9 mouse cellular contexts compared by ENCODE assay signal in the genomic region with DNA sequence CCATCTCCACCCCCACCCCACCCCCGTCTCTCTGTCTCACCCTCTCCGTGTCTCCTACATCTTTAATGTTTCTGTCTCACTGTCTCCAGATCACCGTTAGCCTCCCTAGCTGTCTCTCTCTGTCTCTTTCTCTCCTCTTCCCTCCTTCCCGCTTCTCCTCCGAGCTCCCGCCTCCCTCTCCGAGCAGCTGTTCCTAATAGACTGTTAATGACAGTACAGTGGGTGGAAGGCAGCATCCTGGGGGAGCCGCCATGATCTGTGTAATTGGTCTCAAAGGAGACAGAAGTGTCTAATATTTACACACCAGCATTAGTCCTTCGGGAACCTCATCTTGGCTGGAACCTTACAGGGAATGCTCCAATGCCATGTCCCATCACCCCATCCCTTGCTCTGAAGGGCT. TPM values are rescaled to one million over a fixed set of nuclear protein-coding genes. Genes with fewer than 3 reads are reported as not detected.
DNase-seq lines count a peak whose midpoint lies in the region; ATAC-seq and TF ChIP-seq lines count a peak whose summit lies in the region.
"Had no signal": no experiment of that assay in that cellular context is flagged by ENCODE, and none has a peak within 500 bp of the region (broad histone marks: within the 10 kb centered on the region; RNA-seq: fewer than 3 reads in every experiment).

No protein-coding gene starts in this region.

- no peak for DNase-seq in forebrain, embryonic 10.5 days (ENCODE audit: extremely low spot score, low spot score)
- no peak for DNase-seq in forebrain, embryonic 11.5 days (ENCODE audit: low spot score)
- no peak for DNase-seq in lung, adult 18-20 months
- no peak for DNase-seq in cerebellum, adult 2 months
- DNase-seq in ovary, postnatal 10 days (ENCODE audit: low spot score): no peak
- DNase-seq: gastrocnemius, postnatal 36 days had no signal

- no peak overlapping the region; the same call in 1 of the 2 replicates for H3K9ac ChIP-seq in forebrain, embryonic 11.5 days (ENCODE audit: low read length)
- no peak overlapping the region; the same call in 1 of the 2 replicates for H3K9ac ChIP-seq in lung, embryonic 16.5 days (ENCODE audit: low read length)
- peak overlapping the region; percentile 37; the same call in 1 of the 2 replicates for H3K9ac ChIP-seq in intestine, embryonic 16.5 days (ENCODE audit: low read depth, low read length)

- no peak overlapping the region for H3K4me3 ChIP-seq in forebrain, embryonic 10.5 days
- H3K4me3 ChIP-seq in forebrain, embryonic 11.5 days (ENCODE audit: low read depth, low read length): no peak overlapping the region
- no peak overlapping the region for H3K4me3 ChIP-seq in lung, embryonic 16.5 days (ENCODE audit: low read length)
- H3K4me3 ChIP-seq in intestine, embryonic 16.5 days (ENCODE audit: low read length): no peak overlapping the region
- no peak overlapping the region for H3K4me3 ChIP-seq in olfactory bulb, adult 2 months (ENCODE audit: insufficient read depth, low read depth, low read length)
- H3K4me3 ChIP-seq in cerebellum, adult 2 months (replicated peaks; ENCODE audit: insufficient read depth, low read depth, low read length): no peak overlapping the region

- TF ChIP-seq POLR2A in olfactory bulb, adult 2 months (IDR thresholded peaks at IDR 0.05; ENCODE audit: insufficient read depth, low read depth, low read length): 0 out of 2 replicates have a peak, but pooled peaks have one; percentile 17
- TF ChIP-seq POLR2A in cerebellum, adult 2 months (IDR thresholded peaks at IDR 0.05; ENCODE audit: borderline replicate concordance, insufficient read depth, low read length): no peak

- H3K27me3 ChIP-seq in forebrain, embryonic 10.5 days (ENCODE audit: poor library complexity, severe bottlenecking): peaks cover 72% of the 10 kb centered on the region
- no peaks in the 10 kb centered on the region for H3K27me3 ChIP-seq in forebrain, embryonic 11.5 days (ENCODE audit: control insufficient read depth, insufficient read depth, low read length)
- H3K27me3 ChIP-seq in lung, embryonic 16.5 days (ENCODE audit: control insufficient read depth, insufficient read depth, low read depth, low read length): no peaks in the 10 kb centered on the region
- no peaks in the 10 kb centered on the region for H3K27me3 ChIP-seq in intestine, embryonic 16.5 days (replicated peaks; ENCODE audit: control insufficient read depth, insufficient read depth, low read length)
- no peaks in the 10 kb centered on the region for H3K27me3 ChIP-seq in cerebellum, adult 2 months (ENCODE audit: control insufficient read depth, insufficient read depth, low read length)

- H3K4me1 ChIP-seq in forebrain, embryonic 10.5 days: peaks cover 84% of the 10 kb centered on the region
- H3K4me1 ChIP-seq in forebrain, embryonic 11.5 days (replicated peaks; ENCODE audit: control insufficient read depth, insufficient read depth, low read length): peaks cover 19% of the 10 kb centered on the region
- H3K4me1 ChIP-seq in lung, embryonic 16.5 days (replicated peaks; ENCODE audit: control insufficient read depth, insufficient read depth, low read length): peaks cover 53% of the 10 kb centered on the region
- H3K4me1 ChIP-seq in intestine, embryonic 16.5 days (ENCODE audit: control insufficient read depth, insufficient read depth, low read length): peaks cover 53% of the 10 kb centered on the region
- H3K4me1 ChIP-seq in olfactory bulb, adult 2 months (ENCODE audit: control insufficient read depth, insufficient read depth, low read length): peaks cover 66% of the 10 kb centered on the region
- H3K4me1 ChIP-seq in cerebellum, adult 2 months (ENCODE audit: control insufficient read depth, insufficient read depth, low read length): peaks cover 20% of the 10 kb centered on the region

- TF ChIP-seq CTCF in olfactory bulb, adult 2 months (IDR thresholded peaks at IDR 0.05; ENCODE audit: insufficient read depth, low read depth, low read length): no peak
- TF ChIP-seq CTCF in cerebellum, adult 2 months (IDR thresholded peaks at IDR 0.05; ENCODE audit: borderline replicate concordance, insufficient read depth, low read depth, low read length): no peak

- H3K27ac ChIP-seq in forebrain, embryonic 10.5 days: peak overlapping the region; percentile 80
- H3K27ac ChIP-seq in forebrain, embryonic 11.5 days (ENCODE audit: low read depth, low read length): no peak overlapping the region
- peak overlapping the region; percentile 92 for H3K27ac ChIP-seq in lung, embryonic 16.5 days (ENCODE audit: low read length)
- peak overlapping the region; percentile 78 for H3K27ac ChIP-seq in intestine, embryonic 16.5 days (ENCODE audit: low read length)
- peak overlapping the region; percentile 93 for H3K27ac ChIP-seq in olfactory bulb, adult 2 months (ENCODE audit: insufficient read depth, low read depth, low read length)
- H3K27ac ChIP-seq in cerebellum, adult 2 months (ENCODE audit: insufficient read depth, low read length): no peak overlapping the region

- no peak overlapping the region for H3K4me2 ChIP-seq in forebrain, embryonic 11.5 days (ENCODE audit: low read depth, low read length, severe bottlenecking)
- H3K4me2 ChIP-seq in lung, embryonic 16.5 days (ENCODE audit: low read depth, low read length): no peak overlapping the region
- no peak overlapping the region for H3K4me2 ChIP-seq in intestine, embryonic 16.5 days (ENCODE audit: low read depth, low read length)

- H3K36me3 ChIP-seq in forebrain, embryonic 10.5 days (replicated peaks): no peaks in the 10 kb centered on the region
- H3K36me3 ChIP-seq in forebrain, embryonic 11.5 days (ENCODE audit: control insufficient read depth, insufficient read depth, low read length): no peaks in the 10 kb centered on the region
- H3K36me3 ChIP-seq in lung, embryonic 16.5 days (ENCODE audit: control insufficient read depth, insufficient read depth, low read length): no peaks in the 10 kb centered on the region
- no peaks in the 10 kb centered on the region for H3K36me3 ChIP-seq in intestine, embryonic 16.5 days (ENCODE audit: control insufficient read depth, insufficient read depth, low read length)

- ATAC-seq in forebrain, embryonic 11.5 days (replicated peaks; ENCODE audit: low FRiP score): no peak
- ATAC-seq in lung, embryonic 16.5 days (ENCODE audit: low read depth): no peak
- ATAC-seq in intestine, embryonic 16.5 days: no peak

- no peaks in the 10 kb centered on the region for H3K9me3 ChIP-seq in forebrain, embryonic 10.5 days
- no peaks in the 10 kb centered on the region for H3K9me3 ChIP-seq in forebrain, embryonic 11.5 days (ENCODE audit: control insufficient read depth, low read length)
- H3K9me3 ChIP-seq in lung, embryonic 16.5 days (ENCODE audit: control insufficient read depth, low read length): no peaks in the 10 kb centered on the region
- no peaks in the 10 kb centered on the region for H3K9me3 ChIP-seq in intestine, embryonic 16.5 days (ENCODE audit: control insufficient read depth, low read length)

- WGBS in forebrain, embryonic 10.5 days: 53% methylated on average over 9 of the region's 9 CpGs
- 45% methylated on average over 9 of the region's 9 CpGs for WGBS in forebrain, embryonic 11.5 days
- 34% methylated on average over 9 of the region's 9 CpGs for WGBS in lung, embryonic 16.5 days
- 39% methylated on average over 9 of the region's 9 CpGs for WGBS in intestine, embryonic 16.5 days
- 26% methylated on average over 9 of the region's 9 CpGs for WGBS in olfactory bulb, adult 2 months
- WGBS in cerebellum, adult 2 months: 77% methylated on average over 9 of the region's 9 CpGs

RNA-seq across cellular contexts. Expression of a gene that starts 56.0 kb away (rescaled TPM):
- 11.1 and 12.0 TPM in 2 replicates for polyA plus RNA-seq in forebrain, embryonic 10.5 days (2016; fragmentation: Nextera tagmentation; extraction: Ambion mirVana)
- 22.2 and 23.6 TPM in 2 replicates for polyA plus RNA-seq in forebrain, embryonic 11.5 days (2014; fragmentation: Nextera tagmentation; extraction: Ambion mirVana)
- polyA plus RNA-seq in lung, embryonic 16.5 days (2015; fragmentation: Nextera tagmentation; extraction: Ambion mirVana): 10.2 and 10.9 TPM in 2 replicates
- polyA plus RNA-seq in intestine, embryonic 16.5 days (2015; fragmentation: Nextera tagmentation; extraction: Ambion mirVana): 7.3 and 8.3 TPM in 2 replicates
- polyA plus RNA-seq in olfactory bulb, adult 2 months (2012; ENCODE audit: insufficient read depth, insufficient read length, low replicate concordance, missing spikeins): 42.5 and 91.1 TPM in 2 replicates
- 52.4 and 58.4 TPM in 2 replicates for polyA plus RNA-seq in cerebellum, adult 2 months (2012; rRNA removed)

Comparison
In these comparisons a context has a peak if more than half of its experiments do, and no peak if none do; other contexts are left out.
1. H3K27ac ChIP-seq: peak in forebrain, embryonic 10.5 days (single experiment), lung, embryonic 16.5 days (single experiment), intestine, embryonic 16.5 days (single experiment) and olfactory bulb, adult 2 months (single experiment); none in forebrain, embryonic 11.5 days (single experiment) and cerebellum, adult 2 months (single experiment).